Mouse (Mus musculus) liver, embryonic 14.5 days (tissue): Measurements from ENCODE around the gene Tmc6.

Source experiments
- CTCF ChIP-seq: IDR thresholded peaks from 2 replicates; pipeline ENCODE4 v1.5.1; 2016; ENCODE audit warnings: antibody characterized with exemption, low read depth, control low read depth
- EP300 ChIP-seq: IDR thresholded peaks from 2 replicates; pipeline ENCODE4 v1.6.1; 2016; ENCODE audit warnings: antibody characterized with exemption, low read depth

- no peak for TF ChIP-seq EP300
- TF ChIP-seq CTCF: no peak
Observed at GRCm38 (mm10) chr11:117742715-117743114, 39.3 kb downstream of the Tmc6 start.
